Mouse (Mus musculus): ENCODE data around the gene Ccdc134. TPM values are rescaled to one million over a fixed set of nuclear protein-coding genes. Genes with fewer than 3 reads are reported as not detected.

Gene Ccdc134
- polyA plus RNA-seq, 1 experiment, result 28.2 TPM

DNA sequence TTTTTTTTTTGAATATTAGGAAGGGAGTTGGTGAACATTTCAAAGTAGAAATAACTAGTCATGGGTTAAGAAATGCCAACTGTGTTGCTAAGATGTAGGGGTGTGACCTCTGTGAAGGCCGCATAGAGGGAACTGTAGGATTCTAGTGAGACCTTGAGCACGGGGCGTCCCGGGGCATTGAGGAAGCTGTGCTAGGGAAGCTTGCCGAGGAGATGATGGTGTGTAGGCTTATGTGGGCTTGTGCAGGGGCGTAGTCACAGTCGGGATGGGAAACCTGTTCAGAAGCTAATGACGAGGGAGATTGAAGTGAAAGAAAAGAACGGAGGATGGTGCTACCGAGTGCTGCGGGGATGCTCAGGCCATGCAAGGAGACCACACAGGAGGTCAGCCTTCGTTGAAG, 24.3 kb downstream of the Ccdc134 start:
- TF ChIP-seq CTCF (IDR thresholded peaks at IDR 0.05; ENCODE audit: control insufficient read depth, insufficient read depth, low read length), result no peak; the same call in 1 of the 2 replicates
- TF ChIP-seq POLR2A (IDR thresholded peaks at IDR 0.05; ENCODE audit: borderline replicate concordance, control insufficient read depth, low read depth, low read length), result no peak

DNA sequence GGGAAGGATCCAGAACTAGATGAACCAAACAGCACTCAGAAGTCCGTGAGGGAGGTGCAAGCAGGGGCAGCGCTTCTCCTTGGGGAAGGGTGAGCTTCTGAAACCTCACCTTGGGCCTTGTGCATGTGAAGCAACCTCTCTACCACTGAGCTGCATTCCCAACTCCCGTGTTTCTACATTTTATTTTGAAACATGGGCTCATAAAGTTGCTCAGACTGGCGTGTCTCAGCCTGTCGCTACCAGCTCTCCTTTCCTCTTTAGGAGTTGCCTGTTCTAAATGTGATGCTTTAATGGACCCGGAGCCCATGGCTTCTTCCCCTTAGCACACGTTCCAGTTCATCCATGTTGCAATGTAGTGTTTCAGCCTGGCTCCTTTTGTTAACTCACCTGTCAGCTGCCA, 24.7 kb downstream of the Ccdc134 start:
- 42% methylated on average over 7 of the region's 7 CpGs for WGBS
- H3K27ac ChIP-seq (ENCODE audit: control insufficient read depth, insufficient read depth, low read depth, low read length, poor library complexity), result peak overlapping the region; percentile 42
- H3K4me1 ChIP-seq (ENCODE audit: control insufficient read depth, insufficient read depth, low read length), result peaks cover 9% of the 10 kb centered on the region
- H3K4me3 ChIP-seq (replicated peaks; ENCODE audit: control insufficient read depth, low read depth, low read length), result no peak overlapping the region
- TF ChIP-seq POLR2A (IDR thresholded peaks at IDR 0.05; ENCODE audit: borderline replicate concordance, control insufficient read depth, low read depth, low read length), result no peak

More for the DNA sequence above, 24.3 kb downstream of the Ccdc134 start:
- whole genome bisulfite sequencing, result 31% methylated on average over 12 of the region's 12 CpGs
- Histone ChIP-seq H3K4me3 (replicated peaks; ENCODE audit: control insufficient read depth, low read depth, low read length) (no peak overlapping the region), H3K4me1 (ENCODE audit: control insufficient read depth, insufficient read depth, low read length) (peaks cover 9% of the 10 kb centered on the region), H3K27ac (ENCODE audit: control insufficient read depth, insufficient read depth, low read depth, low read length, poor library complexity) (peak overlapping the region; percentile 42)

DNA sequence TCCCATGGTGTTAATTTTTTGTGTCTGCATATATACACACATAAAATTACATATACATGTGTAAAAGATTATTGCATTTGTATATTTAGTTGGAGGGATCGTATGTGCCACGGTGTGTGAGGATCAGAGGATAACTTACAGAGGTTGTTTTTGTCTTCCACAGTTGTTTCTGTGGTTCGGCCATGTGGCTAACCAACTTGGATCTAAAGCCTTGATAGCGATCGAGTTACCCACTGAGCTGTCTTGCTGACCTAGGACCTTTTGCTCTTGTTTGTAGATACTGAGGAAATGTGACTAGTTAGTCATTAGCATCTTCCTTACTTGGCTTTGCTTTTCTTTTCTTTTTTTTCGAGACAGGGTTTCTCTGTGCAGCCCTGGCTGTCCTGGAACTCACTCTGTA, 28.6 kb downstream of the Ccdc134 start:
- 42% methylated on average over 6 of the region's 6 CpGs for whole genome bisulfite sequencing
- H3K4me1 ChIP-seq (ENCODE audit: control insufficient read depth, insufficient read depth, low read length), result peaks cover 16% of the 10 kb centered on the region
- no peak overlapping the region for H3K4me3 ChIP-seq (replicated peaks; ENCODE audit: control insufficient read depth, low read depth, low read length)
- TF ChIP-seq POLR2A (IDR thresholded peaks at IDR 0.05; ENCODE audit: borderline replicate concordance, control insufficient read depth, low read depth, low read length), result no peak
- TF ChIP-seq CTCF (IDR thresholded peaks at IDR 0.05; ENCODE audit: control insufficient read depth, insufficient read depth, low read length), result no peak
- H3K27ac ChIP-seq (ENCODE audit: control insufficient read depth, insufficient read depth, low read depth, low read length, poor library complexity), result no peak overlapping the region

DNA sequence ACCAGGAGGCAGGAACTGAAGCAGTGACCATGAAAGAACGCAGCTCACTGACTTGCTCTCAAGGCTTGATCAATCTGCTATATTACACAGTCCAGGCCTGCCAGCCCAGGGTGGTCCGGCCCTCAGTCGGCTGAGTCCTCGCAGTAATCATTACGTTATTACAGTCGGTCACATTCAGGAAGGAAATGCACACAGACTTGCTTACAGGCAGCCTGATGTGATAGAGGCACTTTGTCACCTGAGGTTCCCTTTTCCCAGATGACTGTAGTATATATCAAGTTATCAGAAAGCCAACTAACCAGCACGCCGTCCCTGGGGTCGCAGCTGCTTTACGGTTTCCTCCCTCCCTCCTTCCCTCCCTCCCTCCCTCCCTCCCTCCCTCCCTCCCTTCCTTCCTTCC, 29.2 kb downstream of the Ccdc134 start:
- no peak for TF ChIP-seq POLR2A (IDR thresholded peaks at IDR 0.05; ENCODE audit: borderline replicate concordance, control insufficient read depth, low read depth, low read length)
- TF ChIP-seq CTCF (IDR thresholded peaks at IDR 0.05; ENCODE audit: control insufficient read depth, insufficient read depth, low read length), result no peak
- H3K27ac ChIP-seq (ENCODE audit: control insufficient read depth, insufficient read depth, low read depth, low read length, poor library complexity), result peak overlapping the region; percentile 68
- peaks cover 16% of the 10 kb centered on the region for H3K4me1 ChIP-seq (ENCODE audit: control insufficient read depth, insufficient read depth, low read length)
- WGBS, result 14% methylated on average over 10 of the region's 10 CpGs
- no peak overlapping the region for H3K4me3 ChIP-seq (replicated peaks; ENCODE audit: control insufficient read depth, low read depth, low read length)

DNA sequence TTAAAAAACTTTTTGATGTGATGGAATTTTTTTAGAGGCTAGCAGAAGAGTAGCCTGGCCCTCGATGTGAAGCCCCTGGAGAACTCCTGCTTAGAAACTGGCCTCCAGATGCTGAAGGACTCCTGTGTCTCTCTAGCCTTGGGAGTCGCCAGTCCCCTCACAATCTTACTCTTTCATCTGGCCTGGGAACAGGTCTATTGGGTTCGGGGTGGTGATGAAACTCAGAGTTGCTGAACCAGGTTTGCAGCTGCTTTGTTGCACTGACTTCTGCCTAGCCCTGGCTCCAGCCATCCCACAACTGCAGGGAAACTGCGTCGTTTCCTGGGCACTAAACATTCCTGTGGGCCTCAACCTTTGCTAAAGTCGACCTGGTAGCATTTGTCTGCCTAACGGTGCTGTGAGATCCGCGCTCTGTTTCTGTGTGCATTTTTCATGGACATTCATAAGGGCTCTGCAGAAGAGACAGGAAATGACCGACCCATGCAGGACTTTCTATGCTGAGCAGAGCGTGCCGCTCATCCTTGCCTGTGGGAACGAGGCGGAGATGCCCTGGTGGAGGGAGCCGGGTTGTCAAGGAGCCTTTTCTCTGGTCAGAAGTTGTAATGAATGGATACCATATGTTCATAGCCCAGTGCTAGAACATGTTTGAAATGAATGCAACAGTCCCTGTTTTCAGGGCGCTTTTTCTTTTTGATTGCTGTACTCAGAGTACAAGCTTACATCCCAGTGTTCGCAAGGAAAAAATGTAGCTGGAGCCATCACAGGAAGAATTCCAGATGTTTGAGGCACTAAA, 30.7 kb downstream of the Ccdc134 start:
- H3K4me3 ChIP-seq (replicated peaks; ENCODE audit: control insufficient read depth, low read depth, low read length), result no peak overlapping the region
- WGBS, result 70% methylated on average over 17 of the region's 17 CpGs

DNA sequence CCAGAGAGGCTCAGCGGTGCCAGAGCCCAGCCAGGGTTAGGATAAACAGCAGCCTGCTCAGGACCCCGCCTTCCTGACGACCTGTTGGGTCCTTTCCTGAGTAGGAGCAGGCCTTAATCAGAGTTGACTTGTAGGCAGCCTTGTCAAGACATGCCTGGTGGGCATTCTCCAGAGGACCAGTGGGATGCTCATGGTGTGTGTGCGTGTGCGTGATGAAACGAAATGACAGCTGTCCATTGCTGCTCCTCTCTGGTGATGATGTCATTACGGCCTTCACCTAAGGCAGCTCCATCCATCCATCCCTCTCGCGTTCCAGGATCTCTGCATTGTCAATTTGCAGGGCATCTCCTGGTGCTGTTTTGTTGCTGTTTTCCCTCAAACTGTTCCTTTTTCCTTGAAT, 31.7 kb downstream of the Ccdc134 start:
- Histone ChIP-seq H3K4me1 (ENCODE audit: control insufficient read depth, insufficient read depth, low read length) (peaks cover 15% of the 10 kb centered on the region), H3K27ac (ENCODE audit: control insufficient read depth, insufficient read depth, low read depth, low read length, poor library complexity) (no peak overlapping the region), H3K4me3 (replicated peaks; ENCODE audit: control insufficient read depth, low read depth, low read length) (no peak overlapping the region)
- WGBS, result 87% methylated on average over 9 of the region's 9 CpGs
- TF ChIP-seq POLR2A (IDR thresholded peaks at IDR 0.05; ENCODE audit: borderline replicate concordance, control insufficient read depth, low read depth, low read length), result no peak
- TF ChIP-seq CTCF (IDR thresholded peaks at IDR 0.05; ENCODE audit: control insufficient read depth, insufficient read depth, low read length), result no peak

More for the DNA sequence above, 30.7 kb downstream of the Ccdc134 start:
- H3K27ac ChIP-seq (ENCODE audit: control insufficient read depth, insufficient read depth, low read depth, low read length, poor library complexity), result no peak overlapping the region
- peaks cover 14% of the 10 kb centered on the region for H3K4me1 ChIP-seq (ENCODE audit: control insufficient read depth, insufficient read depth, low read length)
- TF ChIP-seq CTCF (IDR thresholded peaks at IDR 0.05; ENCODE audit: control insufficient read depth, insufficient read depth, low read length) (no peak), POLR2A (IDR thresholded peaks at IDR 0.05; ENCODE audit: borderline replicate concordance, control insufficient read depth, low read depth, low read length) (no peak)

DNA sequence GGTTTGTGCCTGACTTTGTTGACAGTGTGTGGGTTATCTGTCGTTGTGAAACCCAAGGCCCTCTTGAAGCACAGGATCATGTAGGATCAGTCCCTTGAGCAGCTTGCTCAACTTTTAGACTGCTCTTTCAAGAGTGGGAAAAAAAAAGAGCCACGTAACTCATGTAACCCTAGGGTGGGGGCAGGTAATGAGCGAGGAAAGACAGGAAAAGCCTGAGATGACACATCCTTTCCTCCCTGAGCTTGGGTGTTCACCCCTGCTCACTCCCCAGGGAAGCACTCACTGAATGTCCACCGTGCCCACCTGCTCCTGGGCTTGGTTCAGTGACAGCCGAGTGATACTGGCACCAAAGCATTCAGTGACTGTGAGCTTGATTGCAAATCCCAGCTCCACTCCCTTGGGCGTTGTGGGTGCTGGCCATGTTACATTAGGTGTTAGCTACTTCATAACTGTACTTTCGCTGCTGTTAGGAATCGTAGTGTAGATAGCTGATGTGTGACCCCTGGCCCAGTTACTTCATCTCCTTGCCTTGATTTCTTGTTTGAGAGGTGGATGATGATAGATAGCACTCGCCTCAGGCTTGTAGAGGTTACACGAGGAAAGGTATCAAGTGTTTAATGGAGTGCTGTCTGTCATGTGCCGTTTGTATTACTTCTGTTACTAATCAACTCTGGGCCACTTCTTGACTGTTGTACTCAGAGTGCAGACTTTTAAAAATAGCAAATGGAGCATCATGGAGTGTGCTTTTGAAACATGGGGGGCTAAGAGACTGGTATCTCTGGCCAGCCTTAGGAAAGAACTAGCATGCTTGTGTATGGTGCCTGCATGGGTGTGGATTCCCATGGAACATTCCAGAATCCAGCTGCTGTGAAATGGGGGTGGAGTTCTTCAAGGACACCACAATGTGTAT, 33.3 kb downstream of the Ccdc134 start:
- no peak overlapping the region; the same call in 1 of the 2 replicates for H3K27ac ChIP-seq (ENCODE audit: control insufficient read depth, insufficient read depth, low read depth, low read length, poor library complexity)

DNA sequence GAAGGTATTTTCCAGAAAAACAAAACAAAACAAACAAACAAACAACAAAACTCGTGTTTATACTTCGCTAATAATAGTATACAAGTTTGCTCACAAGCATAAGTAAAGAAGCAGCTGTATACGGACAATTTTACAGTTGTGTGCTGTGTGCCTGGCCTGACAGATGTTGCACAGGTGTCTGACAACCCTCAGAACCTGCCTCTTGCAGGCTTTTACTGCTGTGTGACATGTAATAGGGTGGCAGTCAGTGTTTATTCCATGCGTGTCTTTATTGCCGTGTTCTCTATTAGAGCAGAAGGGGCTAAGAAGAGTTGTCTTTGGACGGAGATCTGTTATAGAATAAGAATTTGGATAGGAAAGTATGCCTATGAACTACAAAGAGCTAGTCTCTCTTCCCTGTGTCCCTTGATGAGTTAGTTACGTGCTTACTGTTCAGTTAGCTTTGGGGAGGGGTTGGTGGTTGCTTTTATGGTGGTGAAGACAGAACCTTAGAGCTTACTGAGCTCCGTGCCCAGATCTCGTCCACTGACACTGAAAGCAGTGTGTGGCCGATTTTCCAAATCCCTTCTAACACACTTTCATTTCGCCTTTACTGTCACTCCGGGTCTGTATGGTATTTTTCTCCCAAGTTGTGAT, 34.4 kb downstream of the Ccdc134 start:
- 89% methylated on average over 12 of the region's 12 CpGs for WGBS
- peaks cover 16% of the 10 kb centered on the region for H3K4me1 ChIP-seq (ENCODE audit: control insufficient read depth, insufficient read depth, low read length)
- no peak for TF ChIP-seq CTCF (IDR thresholded peaks at IDR 0.05; ENCODE audit: control insufficient read depth, insufficient read depth, low read length)
- TF ChIP-seq POLR2A (IDR thresholded peaks at IDR 0.05; ENCODE audit: borderline replicate concordance, control insufficient read depth, low read depth, low read length), result no peak
- H3K27ac ChIP-seq (ENCODE audit: control insufficient read depth, insufficient read depth, low read depth, low read length, poor library complexity), result no peak overlapping the region
- no peak overlapping the region for H3K4me3 ChIP-seq (replicated peaks; ENCODE audit: control insufficient read depth, low read depth, low read length)

More for the DNA sequence above, 33.3 kb downstream of the Ccdc134 start:
- no peak for TF ChIP-seq CTCF (IDR thresholded peaks at IDR 0.05; ENCODE audit: control insufficient read depth, insufficient read depth, low read length)
- no peak for TF ChIP-seq POLR2A (IDR thresholded peaks at IDR 0.05; ENCODE audit: borderline replicate concordance, control insufficient read depth, low read depth, low read length)
- H3K4me1 ChIP-seq (ENCODE audit: control insufficient read depth, insufficient read depth, low read length), result peaks cover 18% of the 10 kb centered on the region
- no peak overlapping the region for H3K4me3 ChIP-seq (replicated peaks; ENCODE audit: control insufficient read depth, low read depth, low read length)
- WGBS, result 42% methylated on average over 11 of the region's 11 CpGs

All from bone marrow, adult 2 months (tissue).